Mouse (Mus musculus) retina, postnatal 7 days (tissue): Measurements from ENCODE around the gene Tnfrsf13c.
"Not testable (repeated sequence)": the region's sequence is repeated elsewhere in the genome, so short reads cannot be mapped to it uniquely, and the experiment has no call there.

ENCODE experiments used
- DNase-seq: peaks from one replicate; pipeline ENCODE4 v3.0.0-alpha.2; 2012; ENCODE audit warnings: low read depth, low spot score

Gene Tnfrsf13c

DNA sequence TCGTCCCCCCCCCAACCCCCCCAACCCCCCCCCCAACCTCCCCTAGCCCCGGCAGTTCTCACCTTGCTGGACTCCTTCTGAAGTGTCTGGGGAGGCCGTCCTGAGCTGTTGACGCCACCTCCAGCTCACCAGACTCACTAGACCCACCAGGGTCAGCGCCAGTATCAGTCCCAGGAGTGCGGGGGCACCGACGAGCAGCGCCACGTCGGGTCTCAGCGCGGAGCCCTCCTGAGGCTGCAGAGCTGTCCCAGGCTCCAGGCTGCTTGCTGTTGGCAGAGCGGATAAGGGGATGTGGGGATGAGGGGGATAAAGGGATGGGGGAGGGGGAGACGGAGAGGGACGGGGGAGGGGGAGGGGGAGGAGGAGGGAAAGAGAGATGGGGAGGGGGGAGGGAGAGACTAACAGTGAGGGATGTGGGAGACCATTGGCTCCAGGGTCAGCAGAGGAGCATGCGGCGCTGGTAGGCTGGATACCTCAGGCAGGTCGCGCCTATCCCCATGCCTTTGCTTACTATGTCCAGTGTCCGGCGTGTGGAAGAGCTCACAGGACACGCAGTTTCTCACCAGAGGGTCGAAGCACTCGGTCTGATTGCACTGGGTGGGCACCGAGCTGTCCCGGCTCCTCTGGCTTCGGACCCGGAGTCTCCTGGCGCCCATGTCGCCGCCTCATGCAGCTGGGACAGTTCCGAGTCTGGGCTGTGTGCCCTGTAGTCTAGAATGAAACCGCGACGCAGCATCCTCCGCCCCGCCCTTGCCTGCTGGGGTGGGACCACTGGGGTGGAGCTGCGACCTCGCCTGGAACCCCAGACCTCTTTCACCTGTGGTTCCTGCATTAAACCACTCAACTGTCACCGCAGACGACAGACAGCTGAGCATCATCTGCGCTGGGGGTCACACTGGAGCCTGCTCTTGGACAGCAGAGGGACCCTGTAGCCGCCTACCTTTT, at the start of gene Tnfrsf13c:
Gene Tnfrsf13c, minus strand, starts transcription at position 713 of the 945 bp plus-strand sequence.
- DNase-seq, result no peak

DNA sequence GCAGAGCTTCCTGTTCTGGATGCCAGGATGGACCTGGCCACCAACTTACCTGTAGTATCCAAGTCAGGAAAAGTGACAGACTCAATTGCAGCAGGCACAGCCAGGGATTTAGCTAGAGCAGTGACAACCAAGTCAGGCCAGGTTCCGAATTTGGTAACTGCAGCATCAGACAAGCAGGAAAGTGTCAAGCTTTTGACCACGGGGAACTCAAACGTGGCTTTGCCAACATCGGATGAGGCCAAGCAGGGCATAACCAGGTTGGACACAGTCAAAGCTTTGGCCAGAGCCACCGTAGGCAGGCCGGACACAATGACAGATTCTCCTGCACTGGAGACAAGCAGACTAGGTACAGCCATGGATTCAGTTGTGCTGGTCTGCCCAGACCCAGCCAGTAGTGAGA, 48.1 kb upstream of the Tnfrsf13c start:
- no peak for DNase-seq

DNA sequence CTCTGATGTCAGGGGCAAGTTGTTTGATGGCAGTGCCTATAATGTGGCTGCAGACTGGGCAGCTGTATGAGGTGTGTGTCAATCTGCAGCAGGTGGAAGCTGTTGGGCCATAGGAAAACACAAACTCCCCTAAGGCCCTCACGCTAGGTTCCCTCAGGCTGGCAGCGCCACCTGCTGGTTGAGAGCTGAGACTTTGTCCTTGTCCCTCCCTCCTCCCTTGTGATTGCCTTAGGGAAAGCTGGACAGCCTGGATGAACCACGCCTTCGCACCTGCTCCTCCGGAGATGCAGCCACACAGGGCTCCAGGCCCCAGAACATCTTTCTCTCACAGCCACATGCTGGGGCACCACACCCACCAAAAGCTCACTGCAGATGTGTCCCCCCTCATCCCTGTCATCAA, 47.0 kb upstream of the Tnfrsf13c start:
- peak; percentile 79 for DNase-seq

DNA sequence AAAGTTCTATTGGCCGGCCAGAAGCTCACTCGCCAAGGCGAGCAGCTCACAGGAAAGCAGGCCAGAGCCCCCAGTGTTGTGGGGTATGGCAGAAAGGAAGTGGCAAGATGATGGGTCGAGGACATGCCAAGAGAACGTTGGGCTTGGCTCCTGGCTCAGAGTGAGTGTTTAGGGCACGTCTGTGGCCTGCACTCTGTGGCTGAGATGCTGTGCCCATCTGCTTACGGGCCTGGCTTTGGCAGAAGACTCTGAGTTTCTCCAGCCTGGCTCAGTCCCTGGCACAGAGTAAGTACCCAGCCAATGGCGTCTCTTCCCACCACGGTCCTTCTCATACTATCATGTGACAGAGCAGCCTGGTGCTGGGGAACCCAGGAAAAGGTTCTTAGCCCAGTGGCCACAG, 44.6 kb upstream of the Tnfrsf13c start:
- no peak for DNase-seq

DNA sequence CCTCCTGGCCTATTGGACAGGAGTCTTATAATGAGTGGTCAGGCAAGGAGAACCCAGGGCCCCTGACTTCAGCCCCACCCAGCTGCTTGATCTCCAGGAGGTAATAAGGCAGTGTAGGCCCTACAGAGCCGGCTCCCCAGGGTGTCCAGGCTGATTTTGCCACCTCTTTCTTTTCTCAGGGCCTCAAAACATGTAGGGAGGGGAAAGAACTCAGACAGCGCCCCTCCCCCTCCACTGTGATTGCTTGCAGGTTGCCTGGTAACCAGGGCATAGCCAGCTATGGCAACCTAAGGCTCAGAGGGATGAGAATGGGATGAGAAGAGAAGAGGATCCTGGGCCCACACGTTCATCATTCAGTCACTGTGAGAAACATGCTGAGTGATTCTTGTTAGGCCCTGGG, 44.0 kb upstream of the Tnfrsf13c start:
- no peak for DNase-seq

DNA sequence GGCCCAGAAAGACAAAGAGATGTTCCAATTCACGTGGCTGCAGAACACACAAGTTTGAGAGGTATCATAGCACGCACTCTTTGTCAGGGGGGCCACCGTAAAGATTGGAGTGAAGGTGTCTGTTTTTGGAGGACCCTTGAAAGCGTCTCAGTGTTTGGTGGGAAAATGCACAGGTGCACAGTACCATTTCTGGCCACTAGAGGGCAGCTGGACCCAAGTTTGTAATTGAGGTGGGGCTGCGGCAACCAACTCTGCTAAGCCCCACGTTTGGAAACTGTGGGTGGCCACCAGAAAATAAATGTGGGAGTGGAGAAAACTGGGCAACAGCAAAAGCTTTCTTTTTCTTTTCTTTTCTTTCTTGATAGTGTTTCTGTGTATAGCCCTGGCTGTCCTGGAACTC, 42.2 kb upstream of the Tnfrsf13c start:
- no peak for DNase-seq

DNA sequence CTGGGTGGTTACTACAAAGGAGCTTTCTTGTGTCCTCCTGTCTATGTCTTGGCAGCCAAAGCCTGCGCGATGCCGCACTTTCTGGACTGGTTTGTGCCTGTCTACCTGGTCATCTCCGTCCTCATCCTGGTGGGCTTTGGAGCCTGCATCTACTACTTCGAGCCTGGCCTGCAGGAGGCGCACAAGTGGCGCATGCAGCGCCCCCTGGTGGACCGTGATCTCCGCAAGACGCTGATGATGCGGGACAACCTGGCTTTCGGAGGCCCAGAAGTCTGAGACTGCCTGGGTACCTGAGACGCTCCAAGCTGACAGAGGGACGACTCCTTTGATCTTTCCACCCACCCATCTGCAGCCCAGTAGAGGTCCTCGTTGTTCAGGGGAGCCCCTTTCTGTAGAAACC, 35.3 kb upstream of the Tnfrsf13c start:
- DNase-seq, result no peak

DNA sequence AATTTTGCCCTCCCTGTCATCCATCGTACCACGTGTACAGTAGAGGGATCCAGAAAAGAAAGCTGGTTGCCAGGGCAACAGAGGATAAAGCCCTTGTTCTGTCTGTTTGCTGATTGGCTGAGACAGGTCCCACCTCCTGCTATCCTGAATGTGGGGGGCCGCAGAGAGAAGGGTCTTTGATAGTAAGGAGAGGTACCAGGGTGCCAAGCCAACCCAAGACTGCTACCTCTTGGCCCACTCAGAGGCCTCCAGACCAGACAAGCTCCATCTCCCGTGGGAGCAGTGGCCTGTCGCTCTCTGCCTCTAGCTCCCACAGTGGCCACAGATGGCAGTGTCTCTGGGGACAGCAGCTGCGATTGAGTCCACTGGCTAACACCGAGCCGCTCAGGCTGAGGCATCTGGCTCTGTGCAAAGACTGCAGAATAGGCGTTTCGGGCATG, 31.8 kb upstream of the Tnfrsf13c start:
- peak; percentile 55 for DNase-seq

DNA sequence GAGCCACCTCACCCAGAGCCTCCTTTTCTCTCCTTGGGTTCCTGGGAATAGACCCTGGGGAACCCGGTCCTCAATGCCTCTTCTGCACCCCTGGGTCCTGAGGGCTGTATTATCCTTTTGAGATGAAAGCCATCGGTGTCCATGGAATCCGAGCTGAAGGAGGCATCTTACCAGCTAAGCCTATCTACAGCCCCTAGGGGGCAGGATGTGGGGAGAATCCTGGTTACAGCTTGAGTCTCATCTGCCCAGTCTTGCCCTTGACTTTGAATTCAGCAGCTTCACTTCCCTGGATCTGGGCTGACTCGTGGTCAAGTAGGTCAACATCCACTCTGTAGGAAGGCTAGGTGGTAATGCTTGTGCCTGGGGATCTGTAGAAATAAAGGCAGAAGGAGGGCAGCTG, 31.1 kb upstream of the Tnfrsf13c start:
- no peak for DNase-seq

DNA sequence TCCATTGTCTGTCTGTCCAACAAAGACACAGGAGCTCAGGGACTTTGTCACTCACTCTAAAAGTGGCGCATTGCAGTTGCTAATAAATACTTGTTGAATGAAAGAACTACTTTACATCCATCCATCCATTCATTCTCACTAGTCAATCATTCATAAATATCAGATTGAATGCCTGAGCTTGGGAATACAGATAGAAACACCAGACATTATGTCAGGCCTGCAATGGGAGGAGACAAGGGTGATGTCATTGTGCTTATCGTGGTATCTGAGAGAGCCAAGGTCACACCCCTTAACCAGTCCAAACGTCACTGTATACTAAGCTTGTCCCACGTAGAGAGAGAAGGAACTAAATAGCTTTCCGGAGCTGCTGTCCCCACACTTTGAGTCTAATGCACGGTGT, 27.9 kb upstream of the Tnfrsf13c start, which contains the start of gene 1500009C09Rik:
Gene 1500009C09Rik, plus strand, starts transcription at position 301 of the 400 bp plus-strand sequence.
- no peak for DNase-seq

DNA sequence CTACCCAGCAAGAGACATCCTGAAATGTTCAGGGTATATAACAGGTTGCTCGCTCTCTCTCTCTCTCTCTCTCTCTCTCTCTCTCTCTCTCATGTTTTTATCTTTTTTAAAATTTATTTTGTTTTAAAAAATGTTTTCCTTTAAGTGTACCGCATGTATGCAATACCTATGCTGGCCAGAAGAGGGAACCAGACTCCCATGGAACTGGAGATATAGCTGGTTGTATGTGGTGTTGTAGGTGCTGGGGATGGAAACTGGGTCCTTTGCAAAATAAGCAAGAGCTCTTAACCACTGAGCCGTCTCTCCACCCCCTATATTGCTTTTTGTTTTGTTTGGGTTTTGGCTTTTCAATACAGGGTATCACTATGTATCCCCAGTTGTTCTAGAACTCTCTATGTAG, 27.4 kb upstream of the Tnfrsf13c start:
- no peak for DNase-seq

DNA sequence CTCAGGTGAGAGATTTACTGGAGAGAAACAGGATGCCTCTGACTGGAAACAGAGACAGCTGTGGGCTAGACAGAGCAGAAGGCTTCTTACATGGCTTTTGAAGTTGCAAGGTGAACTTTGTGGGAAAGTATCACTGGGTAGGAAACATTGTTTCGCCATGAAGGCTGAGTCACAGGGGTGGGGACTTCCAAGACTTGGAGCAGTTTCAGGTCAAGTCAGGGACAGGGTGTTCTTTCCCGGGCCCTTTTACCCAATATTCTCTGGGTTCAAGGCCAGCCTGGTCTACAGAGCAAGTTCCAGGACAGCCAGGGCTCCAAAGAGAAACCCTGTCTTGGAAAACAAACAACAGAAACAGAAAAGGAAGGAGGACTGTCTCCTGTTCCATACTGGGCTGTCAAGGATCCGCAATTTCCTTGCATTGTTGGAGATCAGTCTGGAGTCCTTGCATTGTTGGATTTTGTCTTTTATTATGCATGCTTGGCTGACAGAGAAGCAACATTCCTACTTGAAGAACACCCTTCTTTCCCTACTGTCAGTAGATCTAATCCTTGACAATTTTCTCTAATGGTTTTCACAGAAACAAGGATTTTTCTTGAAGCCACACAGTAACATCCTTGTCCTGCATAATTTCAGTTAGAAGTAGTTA, 23.1 kb upstream of the Tnfrsf13c start:
- DNase-seq, result no peak

DNA sequence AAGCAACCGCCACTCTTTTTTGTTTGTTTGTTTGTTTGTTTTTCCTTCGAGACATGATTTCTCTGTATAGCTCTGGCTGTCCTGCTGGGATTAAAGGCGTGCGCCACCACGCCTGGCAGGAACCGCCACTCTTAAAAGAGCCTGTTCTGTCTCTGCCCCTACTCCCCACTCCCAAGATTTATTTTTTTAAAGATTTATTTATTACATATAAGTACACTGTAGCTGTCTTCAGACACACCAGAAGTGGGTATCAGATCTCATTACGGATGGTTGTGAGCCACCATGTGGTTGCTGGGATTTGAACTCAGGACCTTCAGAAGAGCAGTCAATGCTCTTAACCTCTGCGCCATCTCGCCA, 20.6 kb upstream of the Tnfrsf13c start:
- not testable (repeated sequence) for DNase-seq

DNA sequence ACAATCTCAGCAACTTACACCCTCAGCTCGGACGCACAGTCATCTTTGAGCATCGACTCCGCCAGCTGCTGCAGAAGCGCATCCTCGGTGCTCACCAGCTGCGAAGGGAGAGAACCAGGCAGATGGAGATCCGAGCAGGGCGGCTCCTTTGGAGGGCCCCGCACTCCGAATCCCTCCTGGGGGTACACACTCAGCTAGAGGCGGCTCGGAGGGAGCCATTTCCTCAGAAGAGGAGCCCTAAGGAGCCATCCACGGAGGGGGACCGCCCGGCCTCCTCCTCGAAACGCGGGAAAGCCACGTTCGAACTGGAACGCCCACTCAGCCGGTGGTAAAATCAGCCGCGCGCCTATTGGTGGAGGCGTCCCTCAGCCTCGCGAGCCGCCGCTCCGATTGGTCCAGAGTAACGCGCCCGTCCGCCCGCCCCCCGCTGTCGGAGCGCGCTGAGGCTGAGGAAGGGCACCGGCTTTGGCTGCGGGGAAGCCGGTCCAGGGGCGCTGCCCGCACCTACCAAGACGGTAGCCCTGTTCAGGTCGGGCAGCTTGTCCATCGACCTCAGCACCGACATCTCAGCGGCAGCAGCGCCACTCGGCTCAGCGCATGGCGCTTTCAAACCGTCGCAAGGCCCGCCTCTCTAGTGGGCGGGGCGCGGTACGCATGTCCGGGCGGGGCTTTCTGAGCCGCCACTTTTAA, 20.1 kb upstream of the Tnfrsf13c start, which contains the start of gene Cenpm:
Gene Cenpm, minus strand, starts transcription at position 634 of the 690 bp plus-strand sequence.
- peak; percentile 79 for DNase-seq

DNA sequence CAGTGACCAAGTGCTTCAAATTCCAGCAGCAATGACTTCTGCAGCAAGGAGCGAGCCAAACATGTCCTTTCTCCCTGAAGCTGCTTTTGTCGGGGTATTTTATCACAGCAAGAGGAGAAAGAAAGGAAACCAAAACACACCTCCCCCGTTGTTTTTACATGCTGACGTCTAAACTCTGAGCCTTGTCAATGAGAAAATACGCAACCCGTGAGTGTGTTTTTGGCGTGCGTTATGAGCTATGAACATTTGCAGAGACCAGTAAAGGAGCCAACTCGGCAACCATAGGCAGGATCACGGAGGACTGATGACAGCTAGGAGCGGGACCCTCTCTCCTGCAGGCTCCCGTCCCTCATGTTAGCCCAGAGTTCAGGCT, 19.6 kb upstream of the Tnfrsf13c start:
- DNase-seq, result no peak

DNA sequence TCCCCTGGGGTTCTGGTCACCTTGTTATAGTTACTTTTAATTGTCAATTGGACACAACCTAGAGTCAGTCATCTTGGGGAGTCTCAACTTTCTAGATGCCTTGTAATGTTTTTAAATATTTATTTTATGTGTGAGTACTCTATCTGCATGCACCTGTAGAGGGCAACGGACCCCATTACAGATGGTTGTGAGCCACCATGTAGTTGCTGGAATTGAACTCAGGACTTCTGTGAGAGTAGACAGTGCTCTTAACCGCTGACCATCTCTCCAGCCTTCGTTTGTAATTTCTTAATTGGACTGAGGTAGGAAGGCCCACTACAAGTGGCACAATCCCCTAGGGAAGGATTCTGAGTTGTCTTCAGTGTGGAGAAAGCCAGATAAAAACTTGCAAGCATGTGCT, 19.1 kb upstream of the Tnfrsf13c start:
- no peak for DNase-seq

DNA sequence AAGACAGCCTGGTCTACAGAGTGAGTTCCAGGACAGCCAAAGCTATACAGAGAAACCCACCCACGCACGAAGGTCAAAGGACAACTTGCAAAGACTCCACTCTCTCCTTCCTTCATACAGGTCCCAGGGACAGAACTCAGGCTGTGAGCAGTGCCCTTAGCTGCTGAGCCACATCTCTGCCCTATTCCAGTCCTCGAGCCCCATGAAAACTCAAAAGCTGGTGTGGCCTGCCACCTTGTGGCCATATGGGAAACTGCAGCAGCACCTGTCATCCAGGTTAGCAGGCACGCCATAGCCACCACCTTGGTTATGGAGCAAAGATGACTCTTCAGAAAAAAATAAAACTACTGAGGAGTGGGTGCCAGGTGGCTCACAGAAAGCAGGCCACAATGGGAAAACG, 12.4 kb upstream of the Tnfrsf13c start:
- peak; percentile 75 for DNase-seq

DNA sequence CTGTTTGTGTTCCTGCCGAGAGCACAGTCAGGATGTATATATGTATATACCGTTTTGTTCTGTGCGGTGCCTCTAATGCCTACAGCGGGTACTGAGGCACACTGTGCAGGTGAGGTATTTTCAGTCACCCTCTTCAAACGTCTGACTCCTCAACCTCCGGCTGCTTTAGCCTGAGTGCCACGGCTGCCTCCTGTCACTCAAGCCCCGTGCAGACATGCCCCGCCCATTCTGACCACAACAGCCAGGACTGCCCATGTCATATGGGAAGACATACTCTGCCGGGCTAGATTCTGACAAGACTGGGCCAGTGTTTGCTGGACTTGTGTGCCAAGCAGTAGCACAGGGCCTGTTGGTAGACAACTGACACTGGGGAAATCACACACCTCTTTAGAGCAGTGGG, 11.5 kb upstream of the Tnfrsf13c start:
- DNase-seq, result no peak

DNA sequence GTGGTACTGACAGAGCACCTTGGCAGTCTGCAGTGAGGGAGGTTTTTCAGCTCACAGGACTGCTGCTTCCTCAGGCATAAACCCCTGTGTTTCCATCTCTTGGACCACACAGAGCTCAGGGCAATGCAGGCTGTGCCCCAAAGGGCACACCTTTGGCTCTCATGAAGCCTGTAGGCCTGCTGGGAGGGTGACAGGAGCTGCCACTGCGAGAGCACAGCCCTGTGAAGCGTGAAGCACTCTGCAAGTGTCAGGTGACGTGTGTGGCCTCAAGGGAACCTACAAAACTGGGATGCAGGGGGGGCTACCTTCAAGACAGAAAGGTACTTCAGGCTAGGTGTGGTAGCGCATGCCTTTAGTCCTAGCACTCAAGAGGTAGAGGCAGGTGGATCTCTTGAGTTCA, 8.5 kb upstream of the Tnfrsf13c start:
- no peak for DNase-seq

DNA sequence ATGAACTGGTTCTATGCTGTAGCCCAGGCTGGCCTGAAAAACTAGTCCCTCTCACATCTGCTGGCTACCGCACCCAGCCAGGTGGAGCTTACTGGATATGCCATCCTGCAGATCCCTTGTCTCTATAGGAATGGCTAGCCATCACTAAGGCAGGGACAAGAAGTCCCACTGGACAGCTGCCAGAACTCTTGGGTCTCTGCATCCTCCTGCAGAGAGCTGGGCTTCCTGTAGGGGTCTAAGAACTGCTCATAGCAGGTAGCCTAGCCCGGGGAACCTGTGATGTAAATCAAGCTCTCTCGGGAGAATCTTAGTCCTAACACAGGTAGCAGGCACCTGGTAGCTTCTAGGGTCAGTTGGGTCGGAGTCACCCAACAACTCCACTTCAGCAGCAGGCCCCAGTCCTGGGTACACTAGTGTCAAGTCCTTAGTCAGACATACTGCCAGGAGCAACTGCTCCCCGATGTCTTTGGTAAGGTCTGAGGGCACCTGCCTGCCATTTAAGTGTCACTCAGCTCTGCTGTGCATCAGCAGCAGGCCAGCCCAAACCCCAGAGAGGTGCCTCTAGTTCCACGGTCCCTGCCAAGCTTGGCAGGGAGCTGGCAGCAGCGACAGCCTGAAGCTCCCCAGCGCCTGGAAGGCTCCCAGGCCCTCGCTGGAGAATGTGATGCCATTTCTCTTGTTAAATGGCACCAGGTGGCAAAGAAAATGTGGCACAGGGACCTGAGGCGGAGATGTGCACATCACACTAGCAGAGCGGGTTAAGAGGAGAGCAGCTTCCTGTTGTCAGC, 7.6 kb upstream of the Tnfrsf13c start:
- no peak for DNase-seq

DNA sequence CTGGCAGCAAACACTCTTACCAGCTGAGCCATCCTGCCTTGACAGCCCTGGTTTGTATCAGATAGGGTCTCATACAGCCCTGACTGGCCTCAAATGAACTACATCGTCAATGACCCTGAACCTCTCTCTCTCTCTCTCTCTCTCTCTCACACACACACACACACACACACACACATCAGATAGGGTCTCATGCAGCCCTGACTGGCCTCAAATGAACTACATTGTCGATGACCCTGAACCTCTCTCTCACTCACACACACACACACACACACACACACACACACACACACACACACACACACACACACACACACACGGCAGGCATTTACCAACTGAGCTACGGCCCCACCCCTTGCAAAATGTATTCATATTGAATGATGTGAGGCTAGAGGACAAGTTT, 6.9 kb upstream of the Tnfrsf13c start:
- no peak for DNase-seq
